Mouse (Mus musculus) lung, postnatal 36 days (tissue): ENCODE measurements around the gene Ift27.

ENCODE experiments used
- DNase-seq: peaks from one replicate; pipeline ENCODE4 v3.0.0; 2022; ENCODE audit warnings: mixed read lengths

Ift27 gene

GRCm38 (mm10) chr15:78171651-78172050, 2.3 kb downstream of the Ift27 start:
- no peak for DNase-seq

- peak; percentile 35 for DNase-seq
Observed at GRCm38 (mm10) chr15:78170708-78171107, 3.2 kb downstream of the Ift27 start.

- no peak for DNase-seq
Observed at GRCm38 (mm10) chr15:78169566-78169965, 4.3 kb downstream of the Ift27 start.

GRCm38 (mm10) chr15:78165292-78165691, 8.6 kb downstream of the Ift27 start:
- DNase-seq = peak; percentile 30

- DNase-seq = no peak
Observed at GRCm38 (mm10) chr15:78164466-78164865, 9.4 kb downstream of the Ift27 start.

DNA sequence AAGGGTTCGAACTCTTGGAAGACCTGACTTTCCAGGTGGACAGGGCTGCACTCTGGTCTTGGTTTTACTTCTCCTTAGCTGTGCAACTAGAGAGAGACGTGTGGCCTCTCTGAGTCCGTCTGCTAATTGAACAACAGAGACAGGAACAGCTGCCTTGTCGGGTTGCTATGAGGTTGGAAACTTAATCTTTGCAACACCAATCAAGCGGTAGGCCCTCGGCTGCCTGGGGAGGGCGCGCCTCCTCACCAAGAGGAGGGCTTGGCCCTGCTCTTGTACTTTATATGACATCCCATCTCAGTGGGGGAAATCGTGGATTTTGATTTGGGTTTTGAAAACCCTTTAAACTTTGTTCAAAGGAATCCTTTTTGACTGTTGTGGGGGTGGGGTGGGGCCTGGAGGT, 12.0 kb downstream of the Ift27 start:
- DNase-seq = no peak

DNA sequence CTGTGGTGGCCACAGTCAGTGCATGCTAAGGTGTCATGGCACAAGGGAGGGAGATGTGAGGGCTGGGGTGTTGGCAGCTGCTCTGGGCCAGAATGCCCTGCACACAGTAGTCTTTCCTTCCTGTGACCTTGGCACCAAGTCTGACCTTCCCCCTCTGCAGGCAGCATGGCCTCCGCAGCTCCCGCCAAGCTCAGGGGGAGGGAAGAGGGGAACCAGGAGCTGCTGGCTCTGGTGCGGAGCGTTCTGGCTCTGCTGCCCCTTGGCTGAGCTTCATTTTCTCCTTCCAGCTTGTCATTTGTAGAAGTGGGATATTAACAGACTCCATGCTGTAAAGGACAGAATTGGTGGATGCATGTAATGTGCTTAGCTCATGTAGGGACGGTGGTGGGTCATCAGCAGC, 15.6 kb downstream of the Ift27 start:
- DNase-seq = no peak

GRCm38 (mm10) chr15:78157824-78158223, 16.1 kb downstream of the Ift27 start:
- no peak for DNase-seq

DNA sequence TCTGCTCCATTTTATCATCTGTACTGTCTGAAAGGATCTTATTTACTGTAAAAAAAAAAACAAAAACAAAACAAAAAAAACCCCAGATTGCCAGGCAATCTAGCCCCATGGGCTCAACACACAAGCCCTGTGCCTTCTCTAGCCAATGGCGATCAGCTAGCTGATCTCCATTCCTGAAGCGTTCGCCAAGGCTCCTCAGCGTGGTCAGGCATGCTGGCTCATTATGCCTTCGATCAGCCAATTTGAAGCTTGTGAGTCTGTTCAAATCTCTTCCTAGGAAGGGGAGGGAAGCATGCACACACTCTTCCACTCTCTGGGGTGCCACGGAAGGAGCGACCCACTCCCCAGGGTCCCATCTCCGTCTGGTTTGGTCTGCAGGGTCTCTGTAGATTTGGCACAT, 16.6 kb downstream of the Ift27 start:
- DNase-seq = no peak

DNA sequence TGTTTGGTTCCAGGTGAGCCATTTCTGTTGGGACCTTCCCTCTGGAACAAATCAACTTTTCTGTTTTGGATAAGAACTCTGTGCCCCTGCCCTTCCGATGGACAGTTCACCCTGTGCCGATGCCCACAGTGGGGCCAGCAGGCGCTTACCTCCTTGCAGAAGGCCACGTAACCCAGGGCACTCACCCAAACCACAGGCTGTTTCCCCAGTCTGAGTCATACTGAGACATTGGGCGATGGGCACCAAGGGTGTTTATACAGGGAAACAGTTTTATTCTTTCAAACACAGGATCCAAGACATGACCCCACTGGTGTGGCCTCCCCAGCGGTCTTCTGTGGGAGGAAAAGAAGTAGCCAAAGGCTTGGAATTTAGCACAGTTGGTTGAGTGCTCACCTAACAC, 18.5 kb downstream of the Ift27 start:
- no peak for DNase-seq

GRCm38 (mm10) chr15:78153045-78153775, 20.7 kb downstream of the Ift27 start:
- DNase-seq = no peak

GRCm38 (mm10) chr15:78148565-78148964, 25.3 kb downstream of the Ift27 start:
- no peak for DNase-seq

DNA sequence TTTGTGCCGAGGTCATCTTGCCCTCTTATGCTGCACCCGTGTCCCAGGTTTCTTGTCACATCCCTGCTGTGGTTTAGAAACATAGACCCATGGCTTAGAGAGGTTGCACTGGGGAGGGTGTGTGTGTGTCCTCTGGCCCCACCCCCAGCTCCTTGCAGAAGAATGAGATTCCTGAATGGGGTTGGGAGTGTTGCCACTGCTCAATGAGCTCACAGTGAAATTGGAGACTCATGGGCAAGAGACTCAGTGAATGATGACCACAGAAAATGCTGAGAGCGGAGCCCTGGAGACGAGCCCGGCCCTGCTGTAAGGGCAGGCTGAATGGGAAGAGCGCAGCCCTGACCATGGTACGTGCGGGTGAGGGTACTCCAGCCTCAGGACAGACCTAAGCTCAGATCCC, 33.7 kb downstream of the Ift27 start:
- DNase-seq = no peak

- DNase-seq = no peak
Observed at GRCm38 (mm10) chr15:78134606-78135005, 39.3 kb downstream of the Ift27 start.

- DNase-seq = no peak
Observed at GRCm38 (mm10) chr15:78133389-78133788, 40.5 kb downstream of the Ift27 start.

DNA sequence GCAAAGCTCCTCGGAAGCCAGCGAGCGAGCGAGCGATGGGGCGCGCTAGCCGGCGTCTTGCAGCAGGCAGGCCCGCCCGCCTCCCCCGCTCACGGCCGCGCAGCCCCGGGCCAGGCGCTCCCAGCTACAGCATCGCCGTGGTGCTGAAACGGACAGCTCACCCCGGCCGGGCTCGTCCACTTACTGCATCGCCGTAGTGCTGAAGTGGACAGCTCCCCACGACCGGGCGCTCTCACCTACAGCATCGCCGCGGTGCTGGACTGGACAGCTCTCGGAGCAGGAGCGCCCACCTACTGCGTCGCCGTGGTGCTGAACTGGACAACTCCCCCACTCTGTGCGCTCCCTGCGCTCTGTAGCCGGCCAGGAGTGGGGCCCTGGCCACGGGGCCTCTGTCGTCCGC, 54.2 kb downstream of the Ift27 start, which contains the start of gene Cacng2:
Gene Cacng2 (minus strand): TSS at position 325 of the 400 bp plus-strand sequence.
- peak; percentile 98 for DNase-seq

- DNase-seq = no peak
Observed at GRCm38 (mm10) chr15:78119248-78119647, 54.7 kb downstream of the Ift27 start.

- DNase-seq = no peak
Observed at GRCm38 (mm10) chr15:78118275-78118995, 55.5 kb downstream of the Ift27 start.

- DNase-seq = no peak
Observed at GRCm38 (mm10) chr15:78117731-78118130, 56.2 kb downstream of the Ift27 start.

DNA sequence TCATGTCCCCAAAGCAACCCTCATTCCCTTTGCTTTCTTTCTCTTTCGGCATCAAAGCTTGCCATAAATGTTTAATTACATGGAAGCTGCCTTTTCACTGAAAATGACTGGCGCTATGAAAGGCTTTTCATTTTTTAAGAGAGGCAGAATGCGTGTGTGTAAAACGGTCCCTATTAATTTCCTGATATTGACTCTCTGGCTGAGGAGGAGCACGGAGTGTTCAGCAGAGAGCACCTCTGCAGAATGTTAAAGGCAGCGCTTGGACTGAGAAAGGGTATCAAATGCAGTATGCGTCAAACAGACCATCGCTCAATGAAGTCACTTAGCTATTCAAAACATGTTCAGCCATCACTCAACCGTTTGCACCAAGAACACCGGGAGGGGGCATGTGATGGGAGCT, 57.0 kb downstream of the Ift27 start:
- DNase-seq = no peak

GRCm38 (mm10) chr15:78116244-78116643, 57.7 kb downstream of the Ift27 start:
- no peak for DNase-seq
